Comparison of ENCODE assay signal across 9 mouse cellular contexts in the genomic region with DNA sequence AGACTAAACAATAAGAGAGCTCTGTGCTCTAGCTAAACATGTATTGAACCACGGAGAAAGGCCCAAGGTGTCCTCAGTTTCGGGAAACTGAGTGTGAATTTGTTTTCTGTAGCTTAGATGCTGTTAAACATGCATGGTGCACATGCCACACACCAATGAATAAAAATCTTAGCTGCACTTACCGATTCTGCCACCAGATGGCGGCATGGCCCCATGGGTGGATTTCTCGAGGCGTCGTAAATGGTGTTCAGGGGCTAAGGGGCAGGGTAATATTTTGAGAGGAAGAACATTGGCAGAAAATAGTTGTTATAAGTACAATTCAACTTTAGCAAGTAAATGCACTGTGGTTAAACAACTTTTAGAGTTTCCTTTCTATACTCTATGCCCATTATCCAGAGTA. TPM values are rescaled to one million over a fixed set of nuclear protein-coding genes. Genes with fewer than 3 reads are reported as not detected.
A peak's percentile ranks its signal among the peaks of the same experiment; 100 is the strongest.
DNase-seq lines count a peak whose midpoint lies in the region; ATAC-seq and TF ChIP-seq lines count a peak whose summit lies in the region.
"Had no signal": no experiment of that assay in that cellular context is flagged by ENCODE, and none has a peak within 500 bp of the region (broad histone marks: within the 10 kb centered on the region; RNA-seq: fewer than 3 reads in every experiment).

No protein-coding gene starts in this region.

- no peak for ATAC-seq in intestine, embryonic 14.5 days (replicated peaks; ENCODE audit: low FRiP score, low TSS enrichment, low read depth)
- no peak for ATAC-seq in intestine, embryonic 15.5 days
- peak; percentile 77 for ATAC-seq in common myeloid progenitor, adult 5-6 weeks (replicated peaks; ENCODE audit: low read depth, poor library complexity, severe bottlenecking)
- ATAC-seq in heart, postnatal 0 days (ENCODE audit: insufficient read depth, low read depth) = no peak

- no peak overlapping the region for H3K27ac ChIP-seq in intestine, embryonic 14.5 days (ENCODE audit: low read depth)
- H3K27ac ChIP-seq in intestine, embryonic 15.5 days = no peak overlapping the region
- no peak overlapping the region for H3K27ac ChIP-seq in heart, postnatal 0 days (ENCODE audit: low read depth)
- no peak overlapping the region for H3K27ac ChIP-seq in left cerebral cortex, adult 2 months

- H3K27me3 ChIP-seq in intestine, embryonic 14.5 days (replicated peaks; ENCODE audit: control insufficient read depth, insufficient read depth, low read length) = no peaks in the 10 kb centered on the region
- no peaks in the 10 kb centered on the region for H3K27me3 ChIP-seq in intestine, embryonic 15.5 days (replicated peaks)
- H3K27me3 ChIP-seq in heart, postnatal 0 days (ENCODE audit: control insufficient read depth, insufficient read depth, low read length) = no peaks in the 10 kb centered on the region

- no peaks in the 10 kb centered on the region for H3K36me3 ChIP-seq in intestine, embryonic 14.5 days (ENCODE audit: control insufficient read depth, insufficient read depth, low read length)
- no peaks in the 10 kb centered on the region for H3K36me3 ChIP-seq in intestine, embryonic 15.5 days
- no peaks in the 10 kb centered on the region for H3K36me3 ChIP-seq in heart, postnatal 0 days (replicated peaks; ENCODE audit: control insufficient read depth, insufficient read depth, low read length)

- no peak overlapping the region for H3K9ac ChIP-seq in intestine, embryonic 14.5 days (ENCODE audit: low read length)
- H3K9ac ChIP-seq in intestine, embryonic 15.5 days = no peak overlapping the region
- H3K9ac ChIP-seq in heart, postnatal 0 days (replicated peaks; ENCODE audit: low read depth, low read length) = no peak overlapping the region

- WGBS in intestine, embryonic 14.5 days = 1% methylated on average over 7 of the region's 7 CpGs
- under 1% methylated on average over 7 of the region's 7 CpGs for WGBS in intestine, embryonic 15.5 days
- under 1% methylated on average over 7 of the region's 7 CpGs for WGBS in heart, postnatal 0 days

- intact Hi-C loops in left cerebral cortex, adult 2 months (cut with DNase I) = loop anchor here (1.0 to 10.0 kb wide), 5 partner anchors 200 to 805 kb away; no protein-coding TSS in a partner anchor

- H3K4me1 ChIP-seq in intestine, embryonic 14.5 days (replicated peaks; ENCODE audit: control insufficient read depth, insufficient read depth, low read length) = no peaks in the 10 kb centered on the region
- H3K4me1 ChIP-seq in intestine, embryonic 15.5 days (replicated peaks) = no peaks in the 10 kb centered on the region
- no peaks in the 10 kb centered on the region for H3K4me1 ChIP-seq in heart, postnatal 0 days (ENCODE audit: control insufficient read depth, insufficient read depth)

- no peaks in the 10 kb centered on the region for H3K9me3 ChIP-seq in intestine, embryonic 14.5 days (ENCODE audit: control insufficient read depth, low read length)
- no peaks in the 10 kb centered on the region for H3K9me3 ChIP-seq in intestine, embryonic 15.5 days
- no peaks in the 10 kb centered on the region for H3K9me3 ChIP-seq in heart, postnatal 0 days (replicated peaks; ENCODE audit: control insufficient read depth, low read length)

- peak; percentile 99 for TF ChIP-seq CTCF in heart, postnatal 0 days (IDR thresholded peaks at IDR 0.05; ENCODE audit: low read depth)
- TF ChIP-seq CTCF in left cerebral cortex, adult 2 months (IDR thresholded peaks at IDR 0.05) = peak; percentile 97

- DNase-seq in intestine, embryonic 14.5 days (ENCODE audit: low spot score) = peak; percentile 96
- DNase-seq in adrenal gland, adult 18-20 months (ENCODE audit: low spot score in 2 of 2) = peak; percentile 82 to 83
- peak; percentile 23 for DNase-seq in heart, postnatal 0 days (ENCODE audit: low spot score)
- DNase-seq in left cerebral cortex, adult 2 months (ENCODE audit: extremely low spot score in 1 of 2, low spot score in 2 of 2) = peak; percentile 72 to 81
- peak; percentile 75 for DNase-seq in naive thymus-derived CD4-positive, alpha-beta T cell, adult 2 months (ENCODE audit: low read depth)
- peak; percentile 36 to 40 for DNase-seq in thymus, adult 18-20 months

- H3K4me3 ChIP-seq in intestine, embryonic 14.5 days (ENCODE audit: low read depth, low read length) = no peak overlapping the region
- no peak overlapping the region for H3K4me3 ChIP-seq in intestine, embryonic 15.5 days (replicated peaks)
- H3K4me3 ChIP-seq in heart, postnatal 0 days (ENCODE audit: low read depth, low read length) = no peak overlapping the region
- H3K4me3 ChIP-seq in left cerebral cortex, adult 2 months = no peak overlapping the region
- H3K4me3 ChIP-seq: erythroblast, embryonic 14.5 days had no signal

- H3K4me2 ChIP-seq in intestine, embryonic 14.5 days (ENCODE audit: low read length) = no peak overlapping the region
- H3K4me2 ChIP-seq in intestine, embryonic 15.5 days (replicated peaks) = no peak overlapping the region
- no peak overlapping the region for H3K4me2 ChIP-seq in heart, postnatal 0 days (ENCODE audit: low read depth, low read length)

- TF ChIP-seq EP300 in heart, postnatal 0 days (IDR thresholded peaks at IDR 0.05; ENCODE audit: low read depth) = no peak

RNA-seq across cellular contexts. Expression of a gene that starts 13.8 kb away (rescaled TPM):
- polyA plus RNA-seq in intestine, embryonic 14.5 days (2014; fragmentation: Nextera tagmentation; extraction: Ambion mirVana) = 0.50 and 0.74 TPM in 2 replicates
- 0.36 and 0.47 TPM in 2 replicates for polyA plus RNA-seq in intestine, embryonic 15.5 days (2015; fragmentation: Nextera tagmentation; extraction: Ambion mirVana)
- not detected for total RNA-seq in adrenal gland, adult 18-20 months (2021)
- total RNA-seq in common myeloid progenitor, adult 5-6 weeks (2017) = 2.3 TPM in 1 of 2 replicates, not detected in the other
- 1.5 TPM in 1 of 2 replicates, not detected in the other for total RNA-seq in heart, postnatal 0 days (2014; rRNA removed; ENCODE audit: low replicate concordance)
- polyA plus RNA-seq in heart, postnatal 0 days (2015; fragmentation: Nextera tagmentation; extraction: Ambion mirVana) = 0.37 and 0.40 TPM in 2 replicates
- not detected for total RNA-seq in left cerebral cortex, adult 2 months (2021)
- polyA plus RNA-seq: erythroblast, embryonic 14.5 days had no signal

RNA-seq across cellular contexts. Expression of a gene that starts 37.0 kb away (rescaled TPM):
- 350 and 386 TPM in 2 replicates for polyA plus RNA-seq in intestine, embryonic 14.5 days (2014; fragmentation: Nextera tagmentation; extraction: Ambion mirVana)
- 515 and 607 TPM in 2 replicates for polyA plus RNA-seq in intestine, embryonic 15.5 days (2015; fragmentation: Nextera tagmentation; extraction: Ambion mirVana)
- total RNA-seq in adrenal gland, adult 18-20 months (2021) = 100 to 1,000 TPM; 245 to 319 TPM
- total RNA-seq in common myeloid progenitor, adult 5-6 weeks (2017) = 875 and 880 TPM in 2 replicates
- total RNA-seq in heart, postnatal 0 days (2014; rRNA removed; ENCODE audit: low replicate concordance) = 227 and 333 TPM in 2 replicates
- 204 and 275 TPM in 2 replicates for polyA plus RNA-seq in heart, postnatal 0 days (2015; fragmentation: Nextera tagmentation; extraction: Ambion mirVana)
- 100 to 1,000 TPM; 355 to 360 TPM for total RNA-seq in left cerebral cortex, adult 2 months (2021)

RNA-seq across cellular contexts. Expression of a gene that starts 44.3 kb away (rescaled TPM):
- 8.8 and 10.9 TPM in 2 replicates for polyA plus RNA-seq in intestine, embryonic 14.5 days (2014; fragmentation: Nextera tagmentation; extraction: Ambion mirVana)
- polyA plus RNA-seq in intestine, embryonic 15.5 days (2015; fragmentation: Nextera tagmentation; extraction: Ambion mirVana) = 8.1 and 9.6 TPM in 2 replicates
- 100 to 1,000 TPM; 101 to 131 TPM for total RNA-seq in adrenal gland, adult 18-20 months (2021)
- total RNA-seq in common myeloid progenitor, adult 5-6 weeks (2017) = 0.34 and 0.96 TPM in 2 replicates
- total RNA-seq in heart, postnatal 0 days (2014; rRNA removed; ENCODE audit: low replicate concordance) = 2.7 and 5.1 TPM in 2 replicates
- polyA plus RNA-seq in heart, postnatal 0 days (2015; fragmentation: Nextera tagmentation; extraction: Ambion mirVana) = 5.9 and 6.2 TPM in 2 replicates
- 1 to 10 TPM; 8.8 to 9.6 TPM for total RNA-seq in left cerebral cortex, adult 2 months (2021)

Comparison
In these comparisons a context has a peak if more than half of its experiments do, and no peak if none do; other contexts are left out.
1. DNase-seq: peak in every context shown above with its lines; median percentile 96 in intestine, embryonic 14.5 days; 82 in adrenal gland, adult 18-20 months; 76 in left cerebral cortex, adult 2 months; 75 in naive thymus-derived CD4-positive, alpha-beta T cell, adult 2 months; 38 in thymus, adult 18-20 months; 23 in heart, postnatal 0 days.
2. RNA of a gene that starts 44.3 kb away (total RNA-seq): 101 to 131 TPM in adrenal gland, adult 18-20 months; 8.8 to 9.6 TPM in left cerebral cortex, adult 2 months, 2.7 to 5.1 TPM in heart, postnatal 0 days and 0.34 to 0.96 TPM in common myeloid progenitor, adult 5-6 weeks; every median in the first group is over 4 times any median in the second.